Mouse (Mus musculus) liver, adult 2 months (tissue): ENCODE results near the gene Myh14. TPM values are rescaled to one million over a fixed set of nuclear protein-coding genes. Genes with fewer than 3 reads are reported as not detected.

Experiments
- DNase-seq: peaks from one replicate; pipeline ENCODE4 v3.0.0-alpha.2; 2011; ENCODE audit warnings: low read depth, low spot score; ENCODE audit errors: extremely low read depth
- H3K27ac ChIP-seq: fragments of 200-500 bp; replicated peaks from 2 replicates; pipeline ENCODE4 v1.5.1; 2012; ENCODE audit warnings: low read depth, mild to moderate bottlenecking, control low read depth, inconsistent platforms, low read length; ENCODE audit not compliant: insufficient read depth
- H3K27me3 ChIP-seq: fragments of 200-500 bp; 2 replicates; pipeline ENCODE4 v1.6.1; 2012; ENCODE audit warnings: mild to moderate bottlenecking, moderate library complexity, low read length, inconsistent platforms; ENCODE audit not compliant: control insufficient read depth, insufficient read depth
- H3K36me3 ChIP-seq: fragments of 200-500 bp; 2 replicates; pipeline ENCODE4 v1.6.1; 2012; ENCODE audit warnings: low read length, inconsistent platforms; ENCODE audit not compliant: control insufficient read depth, insufficient read depth
- H3K4me1 ChIP-seq: fragments of 200-500 bp; 2 replicates; pipeline ENCODE4 v1.6.1; 2011; ENCODE audit warnings: low read length; ENCODE audit not compliant: control insufficient read depth, insufficient read depth
- H3K4me3 ChIP-seq: fragments of 200-500 bp; 2 replicates; pipeline ENCODE4 v1.5.1; 2011; ENCODE audit warnings: low read depth, mild to moderate bottlenecking, control low read depth, low read length, moderate library complexity; ENCODE audit not compliant: insufficient read depth
- H3K79me2 ChIP-seq: fragments of 200-500 bp; 2 replicates; pipeline ENCODE4 v1.6.1; 2012; ENCODE audit warnings: inconsistent platforms, mild to moderate bottlenecking, low read length, moderate library complexity; ENCODE audit not compliant: control insufficient read depth, insufficient read depth
- H3K9ac ChIP-seq: fragments of 200-500 bp; 2 replicates; pipeline ENCODE4 v1.6.1; 2012; ENCODE audit warnings: low read depth, mild to moderate bottlenecking, control low read depth, inconsistent platforms, low read length
- CTCF ChIP-seq: fragments of 200-500 bp; IDR thresholded peaks from 2 replicates; pipeline ENCODE4 v1.5.1; 2011; ENCODE audit warnings: low read depth, low read length, control low read depth
- POLR2A ChIP-seq: fragments of 200-500 bp; IDR thresholded peaks from 2 replicates; pipeline ENCODE4 v1.6.1; 2011; ENCODE audit warnings: low read length, control low read depth; ENCODE audit not compliant: insufficient read depth; ENCODE audit errors: extremely low read depth
- WGBS: fragments of 180-500 bp; shearing (Covaris S2); methylation state at CpG from one replicate; pipeline ENCODE4 v1.1.7; 2018; 5-methylcytosine and 5-hydroxymethylcytosine counted together
- polyA plus RNA-seq: library from polyadenylated mRNA; depleted of rRNA; stranded (reverse); fragments of >200 nt; gene quantifications from 2 replicates; pipeline ENCODE4 v1.2.3, GENCODE M21; 2012
- total RNA-seq: library from RNA; depleted of rRNA; stranded (reverse); fragments of >200 nt; gene quantifications from 2 replicates; pipeline ENCODE4 v1.2.3, GENCODE M21; 2014

Myh14 gene
- total and polyA plus RNA-seq, 2 experiments = 5.6 to 7.0 TPM

GRCm38 (mm10) chr7:44705086-44705485 lies 34.4 kb upstream of the Myh14 start:
- no peak for TF ChIP-seq POLR2A
- TF ChIP-seq CTCF = no peak
- no peak overlapping the region for H3K4me3 ChIP-seq
- no peaks in the 10 kb centered on the region for H3K36me3 ChIP-seq
- DNase-seq = no peak
- no peaks in the 10 kb centered on the region for H3K79me2 ChIP-seq
- whole genome bisulfite sequencing = 93% methylated on average over 4 of the region's 4 CpGs
- no peaks in the 10 kb centered on the region for H3K4me1 ChIP-seq
- H3K27ac ChIP-seq = no peak overlapping the region
- H3K9ac ChIP-seq = no peak overlapping the region
- H3K27me3 ChIP-seq = no peaks in the 10 kb centered on the region

GRCm38 (mm10) chr7:44704363-44704762 lies 33.7 kb upstream of the Myh14 start:
- no peaks in the 10 kb centered on the region for H3K4me1 ChIP-seq
- H3K9ac ChIP-seq = no peak overlapping the region
- H3K4me3 ChIP-seq = no peak overlapping the region
- no peaks in the 10 kb centered on the region for H3K36me3 ChIP-seq
- DNase-seq = no peak
- no peaks in the 10 kb centered on the region for H3K79me2 ChIP-seq
- H3K27me3 ChIP-seq = no peaks in the 10 kb centered on the region
- TF ChIP-seq POLR2A (no peak), CTCF (peak; percentile 45; the same call in 1 of the 2 replicates)
- H3K27ac ChIP-seq = no peak overlapping the region
- 59% methylated on average over 3 of the region's 3 CpGs for WGBS

- H3K9ac ChIP-seq = no peak overlapping the region
- no peak for DNase-seq
- H3K36me3 ChIP-seq = no peaks in the 10 kb centered on the region
- no peaks in the 10 kb centered on the region for H3K79me2 ChIP-seq
- no peak overlapping the region for H3K27ac ChIP-seq
- 74% methylated on average over 8 of the region's 8 CpGs for WGBS
- no peak overlapping the region for H3K4me3 ChIP-seq
- H3K4me1 ChIP-seq = no peaks in the 10 kb centered on the region
- TF ChIP-seq CTCF (no peak), POLR2A (no peak)
- no peaks in the 10 kb centered on the region for H3K27me3 ChIP-seq
Observed at GRCm38 (mm10) chr7:44702985-44703384, 32.3 kb upstream of the Myh14 start.

DNA sequence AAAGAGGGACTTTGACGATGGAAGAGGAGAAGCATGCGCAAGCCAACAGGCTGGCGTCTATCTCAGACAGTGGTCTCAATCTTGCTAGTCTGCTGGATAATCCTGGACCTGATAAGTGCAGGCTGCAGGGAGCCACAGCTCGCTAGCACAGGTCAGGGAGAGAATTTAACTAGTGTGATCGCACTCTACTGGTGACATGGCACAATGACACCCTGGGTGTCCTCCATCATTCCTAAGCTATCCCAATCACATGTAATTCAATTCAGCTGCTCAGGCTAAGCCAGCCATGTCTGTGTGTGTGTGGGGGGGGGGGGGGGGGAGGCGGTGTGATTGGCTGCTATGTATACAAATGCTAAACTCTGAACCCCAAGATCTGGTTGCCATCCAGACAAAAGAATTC lies 31.3 kb upstream of the Myh14 start:
- H3K36me3 ChIP-seq = no peaks in the 10 kb centered on the region
- no peaks in the 10 kb centered on the region; the same call in 1 of the 2 replicates for H3K4me1 ChIP-seq
- no peaks in the 10 kb centered on the region for H3K27me3 ChIP-seq
- peak; percentile 24 for DNase-seq
- no peak overlapping the region for H3K4me3 ChIP-seq
- no peak overlapping the region for H3K9ac ChIP-seq
- no peaks in the 10 kb centered on the region for H3K79me2 ChIP-seq
- WGBS = 15% methylated on average over 6 of the region's 6 CpGs
- no peak overlapping the region for H3K27ac ChIP-seq
- TF ChIP-seq POLR2A = no peak
- TF ChIP-seq CTCF = peak; percentile 69

- H3K36me3 ChIP-seq = no peaks in the 10 kb centered on the region
- WGBS = 65% methylated on average over 7 of the region's 7 CpGs
- DNase-seq = no peak
- no peak overlapping the region for H3K27ac ChIP-seq
- H3K79me2 ChIP-seq = no peaks in the 10 kb centered on the region
- no peaks in the 10 kb centered on the region; the same call in 1 of the 2 replicates for H3K4me1 ChIP-seq
- H3K9ac ChIP-seq = no peak overlapping the region
- H3K27me3 ChIP-seq = no peaks in the 10 kb centered on the region
- H3K4me3 ChIP-seq = no peak overlapping the region
- no peak for TF ChIP-seq POLR2A
- TF ChIP-seq CTCF = no peak
Observed at GRCm38 (mm10) chr7:44697980-44698379, 27.3 kb upstream of the Myh14 start.

- WGBS = 15% methylated on average over 20 of the region's 20 CpGs
- peak; percentile 8 for DNase-seq
- no peak overlapping the region for H3K27ac ChIP-seq
Observed at GRCm38 (mm10) chr7:44697191-44697710, 26.6 kb upstream of the Myh14 start.

More at GRCm38 (mm10) chr7:44697191-44697710, 26.6 kb upstream of the Myh14 start:
- no peak overlapping the region for H3K4me3 ChIP-seq
- H3K4me1 ChIP-seq = no peaks in the 10 kb centered on the region; the same call in 1 of the 2 replicates
- TF ChIP-seq POLR2A = no peak
- no peak for TF ChIP-seq CTCF
- H3K79me2 ChIP-seq = no peaks in the 10 kb centered on the region
- H3K9ac ChIP-seq = no peak overlapping the region
- H3K27me3 ChIP-seq = no peaks in the 10 kb centered on the region
- H3K36me3 ChIP-seq = no peaks in the 10 kb centered on the region
